Mouse (Mus musculus): ENCODE data around the gene Gm21776.
"Not testable (repeated sequence)": the region's sequence is repeated elsewhere in the genome, so short reads cannot be mapped to it uniquely, and the experiment has no call there.

Gene Gm21776

GRCm38 (mm10) chrY:76378362-76378761 lies at the start of gene Gm21776:
Gm21776 (plus strand) TSS chrY:76378662.
- DNase-seq (ENCODE audit: low spot score), result not testable (repeated sequence)

Data from urinary bladder, postnatal 25 days (tissue).